Mouse (Mus musculus): Measurements from ENCODE around the gene Cfap44. TPM values are rescaled to one million over a fixed set of nuclear protein-coding genes. Genes with fewer than 3 reads are reported as not detected.
A peak's percentile ranks its signal among the peaks of the same experiment; 100 is the strongest.
"Not testable (repeated sequence)": the region's sequence is repeated elsewhere in the genome, so short reads cannot be mapped to it uniquely, and the experiment has no call there.

The Cfap44 gene
- polyA plus RNA-seq, 1 experiment from 2014 or later = 2.9 TPM

DNA sequence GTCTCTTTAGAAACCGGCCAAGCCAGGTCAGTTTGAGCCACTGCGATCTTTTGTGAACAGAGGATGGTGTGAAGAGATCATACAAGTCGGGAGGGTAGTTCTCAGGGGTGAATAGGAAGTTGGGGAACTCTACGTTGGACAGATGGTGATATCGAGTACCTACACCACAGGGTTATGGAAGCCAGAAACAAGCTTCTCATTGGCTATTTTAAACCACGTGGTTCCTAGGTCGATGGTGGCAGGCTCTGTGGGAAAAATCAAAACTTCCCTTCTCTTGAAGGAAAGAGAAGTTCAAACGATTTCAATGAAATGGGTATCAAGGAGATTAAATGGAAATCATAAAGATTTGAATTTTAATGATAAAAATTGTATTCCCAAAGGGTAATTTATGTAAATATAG is 27.1 kb downstream of the Cfap44 start:
- Histone ChIP-seq H3K27me3 (replicated peaks; ENCODE audit: control insufficient read depth, insufficient read depth, low read length) (no peaks in the 10 kb centered on the region), H3K36me3 (ENCODE audit: control insufficient read depth, insufficient read depth) (no peaks in the 10 kb centered on the region), H3K27ac (ENCODE audit: low read length) (no peak overlapping the region), H3K9ac (replicated peaks; ENCODE audit: low read depth, low read length) (no peak overlapping the region), H3K4me3 (replicated peaks; ENCODE audit: low read length) (no peak overlapping the region), H3K4me2 (ENCODE audit: low read length) (no peak overlapping the region), H3K4me1 (replicated peaks; ENCODE audit: control insufficient read depth, insufficient read depth, low read length) (peaks cover 3% of the 10 kb centered on the region; the same call in 1 of the 2 replicates), H3K9me3 (ENCODE audit: control insufficient read depth, low read length) (no peaks in the 10 kb centered on the region)
- 88% methylated on average over 8 of the region's 8 CpGs for WGBS
- no peak for ATAC-seq

DNA sequence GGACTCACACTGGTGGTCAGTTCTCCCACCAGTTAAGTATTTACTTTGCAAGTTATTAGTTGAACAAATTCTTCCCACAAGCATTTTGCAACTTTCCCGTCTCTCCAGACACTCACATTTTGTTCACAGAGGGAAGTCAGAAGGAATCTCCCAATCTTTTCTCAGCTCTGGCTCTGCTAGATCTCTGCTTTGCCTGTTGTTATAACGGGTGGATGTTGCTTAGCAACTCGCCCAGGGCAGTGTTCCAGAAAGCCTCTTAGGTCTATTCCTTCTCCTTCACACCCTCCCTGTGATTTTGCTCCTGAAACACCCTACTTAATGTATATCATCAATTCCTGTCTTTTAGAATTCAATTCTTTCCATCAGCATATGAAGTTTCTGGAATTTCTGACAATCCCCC is 28.9 kb downstream of the Cfap44 start:
- Histone ChIP-seq H3K27ac (ENCODE audit: low read length) (no peak overlapping the region), H3K4me1 (replicated peaks; ENCODE audit: control insufficient read depth, insufficient read depth, low read length) (peaks cover 3% of the 10 kb centered on the region; the same call in 1 of the 2 replicates), H3K36me3 (ENCODE audit: control insufficient read depth, insufficient read depth) (no peaks in the 10 kb centered on the region), H3K9ac (replicated peaks; ENCODE audit: low read depth, low read length) (no peak overlapping the region), H3K4me3 (replicated peaks; ENCODE audit: low read length) (no peak overlapping the region), H3K9me3 (ENCODE audit: control insufficient read depth, low read length) (no peaks in the 10 kb centered on the region), H3K27me3 (replicated peaks; ENCODE audit: control insufficient read depth, insufficient read depth, low read length) (no peaks in the 10 kb centered on the region), H3K4me2 (ENCODE audit: low read length) (no peak overlapping the region)
- ATAC-seq = peak; percentile 69
- WGBS = 28% methylated on average over 3 of the region's 3 CpGs

DNA sequence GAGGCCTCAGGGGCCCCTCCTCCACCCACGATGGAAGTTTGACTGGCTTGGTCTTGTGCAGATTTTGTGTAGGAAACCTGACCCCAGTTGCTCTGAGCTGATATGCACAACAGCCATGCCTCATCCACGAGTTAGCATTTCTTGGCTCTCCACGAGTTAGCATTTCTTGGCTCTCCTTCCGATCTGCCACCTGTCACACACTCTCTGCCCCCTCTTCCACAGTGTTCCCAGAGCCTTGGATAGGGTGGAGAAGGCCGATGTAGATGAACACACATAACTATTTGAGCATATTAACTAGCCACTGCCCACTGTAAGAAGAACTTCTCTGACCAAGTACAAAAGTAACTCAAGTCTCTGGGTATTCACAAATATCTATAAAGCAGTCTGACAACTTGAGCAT is 33.9 kb downstream of the Cfap44 start:
- WGBS = 83% methylated on average over 5 of the region's 5 CpGs
- no peak for ATAC-seq

DNA sequence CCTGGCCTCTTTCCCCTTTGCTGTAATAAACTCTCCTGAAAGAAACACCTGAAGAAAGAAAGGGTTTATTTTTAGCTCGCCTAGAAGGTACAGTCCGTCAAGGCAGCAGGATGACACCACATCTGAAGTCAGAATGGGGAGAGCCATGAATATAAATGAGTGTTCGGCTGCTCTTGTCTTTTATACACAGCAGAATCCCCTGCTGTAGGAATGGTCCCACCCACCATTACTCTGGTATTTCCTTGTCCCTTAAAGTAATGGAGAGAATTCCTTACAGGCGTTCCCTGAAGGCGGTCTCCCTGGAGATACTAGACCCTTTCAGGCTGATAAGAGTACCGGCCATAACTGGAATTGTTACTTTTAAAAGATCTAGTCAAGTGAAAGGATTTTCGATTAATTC is 35.4 kb downstream of the Cfap44 start:
- ATAC-seq = peak; percentile 68
- Histone ChIP-seq H3K9me3 (ENCODE audit: control insufficient read depth, low read length) (no peaks in the 10 kb centered on the region), H3K27me3 (replicated peaks; ENCODE audit: control insufficient read depth, insufficient read depth, low read length) (no peaks in the 10 kb centered on the region), H3K36me3 (ENCODE audit: control insufficient read depth, insufficient read depth) (no peaks in the 10 kb centered on the region), H3K27ac (ENCODE audit: low read length) (no peak overlapping the region), H3K4me3 (replicated peaks; ENCODE audit: low read length) (0 out of 2 replicates have a peak overlapping the region, but pooled peaks have one; percentile 2), H3K9ac (replicated peaks; ENCODE audit: low read depth, low read length) (no peak overlapping the region), H3K4me2 (ENCODE audit: low read length) (0 out of 2 replicates have a peak overlapping the region, but pooled peaks have one; percentile 10), H3K4me1 (replicated peaks; ENCODE audit: control insufficient read depth, insufficient read depth, low read length) (no peaks in the 10 kb centered on the region)
- WGBS = 32% methylated on average over 7 of the region's 7 CpGs

More for the DNA sequence above, 33.9 kb downstream of the Cfap44 start:
- Histone ChIP-seq H3K4me1 (replicated peaks; ENCODE audit: control insufficient read depth, insufficient read depth, low read length) (peaks cover 2% of the 10 kb centered on the region; the same call in 1 of the 2 replicates), H3K36me3 (ENCODE audit: control insufficient read depth, insufficient read depth) (no peaks in the 10 kb centered on the region), H3K27me3 (replicated peaks; ENCODE audit: control insufficient read depth, insufficient read depth, low read length) (no peaks in the 10 kb centered on the region), H3K9ac (replicated peaks; ENCODE audit: low read depth, low read length) (no peak overlapping the region), H3K27ac (ENCODE audit: low read length) (no peak overlapping the region), H3K9me3 (ENCODE audit: control insufficient read depth, low read length) (no peaks in the 10 kb centered on the region), H3K4me2 (ENCODE audit: low read length) (no peak overlapping the region), H3K4me3 (replicated peaks; ENCODE audit: low read length) (no peak overlapping the region)

DNA sequence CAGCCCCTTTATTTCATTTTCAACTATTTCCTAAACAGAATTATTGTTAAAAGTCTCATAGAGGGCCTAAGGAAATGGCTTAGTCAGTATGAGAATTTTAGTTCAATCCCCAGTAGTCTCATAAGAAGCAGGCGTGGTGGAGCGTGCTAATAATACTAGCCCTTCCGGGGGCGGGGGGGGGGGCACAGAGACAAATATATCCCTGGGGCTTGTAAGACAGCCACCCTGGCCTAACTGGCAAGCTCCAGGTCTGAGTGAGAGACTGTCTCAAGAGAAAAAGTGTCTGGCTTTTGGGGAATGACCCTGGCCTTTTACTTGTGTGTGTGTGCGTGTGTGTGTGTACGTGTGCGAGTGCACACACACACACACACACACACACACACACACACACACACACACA is 40.3 kb downstream of the Cfap44 start:
- no peak for ATAC-seq
- Histone ChIP-seq H3K9ac (replicated peaks; ENCODE audit: low read depth, low read length) (no peak overlapping the region), H3K4me1 (replicated peaks; ENCODE audit: control insufficient read depth, insufficient read depth, low read length) (no peaks in the 10 kb centered on the region), H3K27ac (ENCODE audit: low read length) (no peak overlapping the region), H3K36me3 (ENCODE audit: control insufficient read depth, insufficient read depth) (no peaks in the 10 kb centered on the region), H3K27me3 (replicated peaks; ENCODE audit: control insufficient read depth, insufficient read depth, low read length) (no peaks in the 10 kb centered on the region), H3K4me2 (ENCODE audit: low read length) (no peak overlapping the region), H3K9me3 (ENCODE audit: control insufficient read depth, low read length) (no peaks in the 10 kb centered on the region), H3K4me3 (replicated peaks; ENCODE audit: low read length) (no peak overlapping the region)
- 84% methylated on average over 7 of the region's 7 CpGs for WGBS

DNA sequence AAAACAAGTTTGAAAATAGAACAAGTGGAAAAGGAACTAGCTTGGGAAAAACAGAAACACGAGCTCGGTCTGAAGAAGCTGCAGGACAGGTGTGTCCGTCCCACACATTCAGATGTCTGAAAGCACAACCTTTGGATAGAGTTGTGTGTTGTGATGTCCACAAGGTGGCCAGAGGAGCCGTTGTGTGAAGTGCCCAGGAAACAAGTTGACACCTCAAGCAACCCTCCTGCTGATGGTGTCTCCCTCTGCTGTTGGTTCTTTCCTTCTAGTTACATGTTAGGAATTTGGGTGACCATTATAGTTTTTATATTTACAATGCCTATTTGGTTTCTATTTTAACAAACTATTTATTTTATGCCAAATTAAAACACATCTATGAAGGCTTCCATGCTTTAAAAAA is 40.9 kb downstream of the Cfap44 start:
- Histone ChIP-seq H3K9me3 (ENCODE audit: control insufficient read depth, low read length) (no peaks in the 10 kb centered on the region), H3K4me1 (replicated peaks; ENCODE audit: control insufficient read depth, insufficient read depth, low read length) (no peaks in the 10 kb centered on the region), H3K36me3 (ENCODE audit: control insufficient read depth, insufficient read depth) (no peaks in the 10 kb centered on the region), H3K27me3 (replicated peaks; ENCODE audit: control insufficient read depth, insufficient read depth, low read length) (no peaks in the 10 kb centered on the region), H3K27ac (ENCODE audit: low read length) (no peak overlapping the region), H3K9ac (replicated peaks; ENCODE audit: low read depth, low read length) (no peak overlapping the region), H3K4me2 (ENCODE audit: low read length) (no peak overlapping the region), H3K4me3 (replicated peaks; ENCODE audit: low read length) (no peak overlapping the region)
- 76% methylated on average over 4 of the region's 4 CpGs for WGBS
- no peak for ATAC-seq

DNA sequence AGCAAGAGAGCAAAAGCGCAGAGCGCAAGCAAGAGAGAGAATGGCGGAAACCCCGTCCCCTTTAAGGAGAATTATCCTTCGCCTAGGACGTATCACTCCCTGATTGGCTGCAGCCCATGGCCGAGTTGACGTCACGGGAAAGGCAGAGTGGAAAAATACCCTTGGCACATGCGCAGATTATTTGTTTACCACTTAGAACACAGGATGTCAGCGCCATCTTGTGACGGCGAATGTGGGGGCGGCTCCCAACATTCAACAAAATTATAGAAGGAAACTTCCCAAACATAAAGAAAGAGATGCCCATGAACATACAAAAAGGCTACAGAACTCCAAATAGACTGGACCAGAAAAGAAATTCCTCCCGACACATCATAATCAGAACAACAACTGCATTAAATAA is 47.3 kb downstream of the Cfap44 start:
- H3K27me3 ChIP-seq (replicated peaks; ENCODE audit: control insufficient read depth, insufficient read depth, low read length); H3K9ac ChIP-seq (replicated peaks; ENCODE audit: low read depth, low read length); ATAC-seq; H3K27ac ChIP-seq (ENCODE audit: low read length); H3K4me2 ChIP-seq (ENCODE audit: low read length); H3K4me3 ChIP-seq (replicated peaks; ENCODE audit: low read length); H3K9me3 ChIP-seq (ENCODE audit: control insufficient read depth, low read length); H3K36me3 ChIP-seq (ENCODE audit: control insufficient read depth, insufficient read depth); H3K4me1 ChIP-seq (replicated peaks; ENCODE audit: control insufficient read depth, insufficient read depth, low read length): not testable (repeated sequence)
- 93% methylated on average over 15 of the region's 15 CpGs for WGBS

DNA sequence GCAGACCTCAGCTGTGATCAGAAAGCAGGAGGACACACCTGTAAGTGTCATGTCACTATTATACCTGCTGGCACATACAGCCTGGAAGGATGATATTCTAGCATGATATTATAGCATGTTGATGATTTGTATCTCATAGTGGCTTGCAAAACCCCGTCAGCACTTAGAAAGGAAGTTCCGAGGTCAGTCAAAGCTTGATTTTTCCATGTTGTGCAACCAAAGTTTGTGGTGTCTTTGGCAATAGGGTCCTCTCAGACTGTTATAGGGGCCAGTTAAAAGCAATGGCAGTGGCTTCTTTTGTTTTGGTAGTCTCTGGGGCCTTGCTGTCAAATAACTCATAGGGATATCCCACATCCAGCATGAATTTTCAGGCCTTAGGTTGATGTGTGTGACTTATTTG is 63.3 kb downstream of the Cfap44 start:
- Histone ChIP-seq H3K4me1 (replicated peaks; ENCODE audit: control insufficient read depth, insufficient read depth, low read length) (no peaks in the 10 kb centered on the region), H3K9ac (replicated peaks; ENCODE audit: low read depth, low read length) (no peak overlapping the region), H3K4me2 (ENCODE audit: low read length) (no peak overlapping the region), H3K9me3 (ENCODE audit: control insufficient read depth, low read length) (no peaks in the 10 kb centered on the region), H3K27me3 (replicated peaks; ENCODE audit: control insufficient read depth, insufficient read depth, low read length) (no peaks in the 10 kb centered on the region), H3K4me3 (replicated peaks; ENCODE audit: low read length) (no peak overlapping the region), H3K27ac (ENCODE audit: low read length) (no peak overlapping the region), H3K36me3 (ENCODE audit: control insufficient read depth, insufficient read depth) (no peaks in the 10 kb centered on the region)
- ATAC-seq = no peak
- 96% methylated on average over 2 of the region's 2 CpGs for WGBS

DNA sequence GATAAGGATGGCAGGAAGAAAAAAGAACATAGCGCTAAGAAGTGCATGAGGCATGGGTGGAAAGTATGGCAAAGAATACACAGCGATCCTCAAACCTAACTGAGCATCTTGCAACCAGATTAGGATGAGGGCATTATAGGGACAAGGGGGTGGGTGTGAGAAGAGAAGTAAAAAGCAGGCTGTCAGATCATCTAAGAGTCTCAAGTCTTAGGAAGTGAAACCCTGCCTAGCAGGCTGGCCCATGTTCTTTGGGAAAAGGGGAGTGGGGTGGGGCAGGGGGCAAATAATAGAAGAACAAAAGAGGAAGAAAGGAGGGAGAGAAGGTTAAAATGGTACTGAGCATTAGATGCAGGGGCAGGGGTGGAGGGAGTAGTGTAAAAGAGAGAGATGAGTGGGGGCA is 64.2 kb downstream of the Cfap44 start:
- Histone ChIP-seq H3K27me3 (replicated peaks; ENCODE audit: control insufficient read depth, insufficient read depth, low read length) (no peaks in the 10 kb centered on the region), H3K9me3 (ENCODE audit: control insufficient read depth, low read length) (no peaks in the 10 kb centered on the region), H3K4me1 (replicated peaks; ENCODE audit: control insufficient read depth, insufficient read depth, low read length) (no peaks in the 10 kb centered on the region), H3K4me2 (ENCODE audit: low read length) (no peak overlapping the region), H3K9ac (replicated peaks; ENCODE audit: low read depth, low read length) (no peak overlapping the region), H3K27ac (ENCODE audit: low read length) (no peak overlapping the region), H3K36me3 (ENCODE audit: control insufficient read depth, insufficient read depth) (no peaks in the 10 kb centered on the region), H3K4me3 (replicated peaks; ENCODE audit: low read length) (no peak overlapping the region)
- 98% methylated on average over 2 of the region's 2 CpGs for WGBS
- no peak for ATAC-seq

DNA sequence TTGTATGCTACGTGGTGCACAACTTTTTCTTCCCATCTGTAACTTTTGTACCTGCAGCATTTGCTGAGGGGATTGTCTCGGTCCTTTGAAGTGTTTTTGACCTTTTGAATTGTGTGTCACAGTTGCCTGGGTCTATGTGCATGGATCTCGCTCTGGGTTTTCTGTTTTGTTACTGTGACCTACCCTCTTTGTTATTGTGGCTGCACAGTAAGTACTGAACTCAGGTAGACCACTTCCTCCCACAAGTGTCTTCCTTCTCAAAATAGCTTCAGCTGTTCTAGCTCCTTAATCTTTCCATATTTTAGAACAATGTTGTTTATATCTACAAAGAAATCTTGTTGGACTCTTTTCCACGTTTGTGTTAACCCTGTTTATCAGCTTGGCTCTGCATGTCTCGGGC is 66.3 kb downstream of the Cfap44 start:
- no peak overlapping the region for H3K27ac ChIP-seq (ENCODE audit: low read length)
- no peaks in the 10 kb centered on the region for H3K4me1 ChIP-seq (replicated peaks; ENCODE audit: control insufficient read depth, insufficient read depth, low read length)

More for the DNA sequence above, 66.3 kb downstream of the Cfap44 start:
- no peak for ATAC-seq
- no peak overlapping the region for H3K4me2 ChIP-seq (ENCODE audit: low read length)
- no peak overlapping the region for H3K4me3 ChIP-seq (replicated peaks; ENCODE audit: low read length)
- H3K9me3 ChIP-seq (ENCODE audit: control insufficient read depth, low read length) = no peaks in the 10 kb centered on the region
- H3K36me3 ChIP-seq (ENCODE audit: control insufficient read depth, insufficient read depth) = no peaks in the 10 kb centered on the region
- no peak overlapping the region for H3K9ac ChIP-seq (replicated peaks; ENCODE audit: low read depth, low read length)
- no peaks in the 10 kb centered on the region for H3K27me3 ChIP-seq (replicated peaks; ENCODE audit: control insufficient read depth, insufficient read depth, low read length)
- 80% methylated on average over 5 of the region's 5 CpGs for WGBS
